Mouse (Mus musculus) heart, embryonic 14.5 days (tissue): ENCODE measurements around the gene Ints11. TPM values are rescaled to one million over a fixed set of nuclear protein-coding genes. Genes with fewer than 3 reads are reported as not detected.
A peak's percentile ranks its signal among the peaks of the same experiment; 100 is the strongest.

Source experiments
- ATAC-seq: fragments of 200-750 bp; cut with Nextera tagmentation; 2 replicates; pipeline ENCODE4 v1.8.0; 2017; ENCODE audit warnings: low read depth, moderate TSS enrichment; ENCODE audit not compliant: insufficient number of reproducible peaks, insufficient read depth, low FRiP score
- H3K27ac ChIP-seq, 2 experiments: fragments of 200-500 bp in 1 of 2; fragments of 300-500 bp in 1 of 2; sonication (generic) in 1 of 2; replicated peaks in 1 of 2; 2 replicates each; pipeline ENCODE4 v1.5.1; 2012 to 2014; ENCODE audit warnings: low read depth in 2 of 2, low read length in 2 of 2, control low read depth in 1 of 2, mild to moderate bottlenecking in 1 of 2, mixed read lengths in 1 of 2; ENCODE audit not compliant: control insufficient read depth in 1 of 2, insufficient read depth in 1 of 2
- H3K27me3 ChIP-seq: fragments of 300-500 bp; sonication (generic); 2 replicates; pipeline ENCODE4 v1.6.1; 2014; ENCODE audit warnings: mild to moderate bottlenecking, low read length, control low read depth; ENCODE audit not compliant: control insufficient read depth, insufficient read depth
- H3K36me3 ChIP-seq: fragments of 300-500 bp; sonication (generic); 2 replicates; pipeline ENCODE4 v1.6.1; 2014; ENCODE audit warnings: mild to moderate bottlenecking, control low read depth, low read length, mixed read lengths; ENCODE audit not compliant: control insufficient read depth, insufficient read depth
- H3K4me1 ChIP-seq, 2 experiments: fragments of 200-500 bp in 1 of 2; fragments of 300-500 bp in 1 of 2; sonication (generic) in 1 of 2; 2 replicates each; pipeline ENCODE4 v1.6.1; 2012 to 2014; ENCODE audit warnings: low read length in 2 of 2, control low read depth in 1 of 2, mixed read lengths in 1 of 2; ENCODE audit not compliant: control insufficient read depth in 2 of 2, insufficient read depth in 2 of 2
- H3K4me2 ChIP-seq: fragments of 300-500 bp; sonication (generic); 2 replicates; pipeline ENCODE4 v1.6.1; 2014; ENCODE audit warnings: mild to moderate bottlenecking, low read length
- H3K4me3 ChIP-seq, 2 experiments: fragments of 200-500 bp in 1 of 2; fragments of 300-500 bp in 1 of 2; sonication (generic) in 1 of 2; 2 replicates each; pipeline ENCODE4 v1.5.1; 2012 to 2014; ENCODE audit warnings: low read length in 2 of 2, mild to moderate bottlenecking in 2 of 2, control low read depth in 1 of 2, low read depth in 1 of 2, moderate library complexity in 1 of 2; ENCODE audit not compliant: control insufficient read depth in 1 of 2, insufficient read depth in 1 of 2
- H3K9ac ChIP-seq: fragments of 300-500 bp; sonication (generic); 2 replicates; pipeline ENCODE4 v1.6.1; 2014; ENCODE audit warnings: mild to moderate bottlenecking, low read length
- H3K9me3 ChIP-seq: fragments of 300-500 bp; sonication (generic); 2 replicates; pipeline ENCODE4 v1.6.1; 2016; ENCODE audit warnings: low read length, control low read depth; ENCODE audit not compliant: control insufficient read depth
- WGBS: fragments of 180-500 bp; shearing (Covaris S2); extraction: QIAGEN DNeasy Blood & Tissue Kit; methylation state at CpG from one replicate; pipeline ENCODE4 v1.1.7; 2014; 5-methylcytosine and 5-hydroxymethylcytosine counted together
- polyA plus RNA-seq: library from polyadenylated mRNA; unstranded; fragments of >200 nt; fragmentation: Nextera tagmentation; extraction: Ambion mirVana; gene quantifications from 2 replicates; pipeline ENCODE4 v1.2.1, GENCODE M21; 2014

The Ints11 gene
- polyA plus RNA-seq, 1 experiment from 2014 or later, result 38.5 TPM

DNA sequence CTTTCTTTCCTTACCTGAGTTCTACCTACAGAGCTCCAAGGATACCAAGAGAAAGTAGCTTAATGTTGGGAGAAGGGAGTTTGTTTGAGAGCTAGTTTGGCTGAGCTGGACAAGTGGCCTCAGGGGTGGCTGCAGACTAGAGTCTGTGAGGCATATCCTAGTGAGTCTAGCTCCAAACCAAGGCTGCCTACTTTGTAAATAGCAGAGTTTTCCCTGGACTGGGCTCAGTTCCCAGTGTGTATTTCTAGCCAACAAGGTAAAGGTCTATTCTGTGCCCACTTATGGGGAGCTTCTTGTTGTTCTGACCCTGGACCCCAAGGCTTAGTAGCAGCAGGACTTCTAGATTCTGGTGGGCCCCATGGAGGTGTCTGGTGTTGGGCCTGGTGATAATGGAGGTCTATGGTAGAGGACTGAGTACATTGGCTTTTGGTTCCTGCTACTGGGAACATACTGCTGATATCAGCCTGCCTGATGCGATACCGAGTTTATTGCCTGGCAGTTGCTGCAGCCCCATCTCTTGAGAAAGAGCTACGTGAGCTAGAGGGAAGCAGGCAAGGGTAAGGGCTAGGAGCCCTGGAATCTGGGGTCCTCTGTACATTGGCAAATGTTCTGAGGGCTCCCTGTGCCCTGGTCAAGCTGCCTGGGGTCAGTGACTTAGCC, 19.4 kb upstream of the Ints11 start:
- H3K4me3 ChIP-seq, result no peak overlapping the region
- ATAC-seq, result no peak
- H3K27me3 ChIP-seq, result no peaks in the 10 kb centered on the region
- H3K4me1 ChIP-seq, result peaks cover 12 to 19% of the 10 kb centered on the region in 2 experiments
- H3K9ac ChIP-seq, result no peak overlapping the region
- peaks cover 18% of the 10 kb centered on the region for H3K36me3 ChIP-seq
- no peaks in the 10 kb centered on the region for H3K9me3 ChIP-seq
- H3K27ac ChIP-seq, result no peak overlapping the region
- WGBS, result 88% methylated on average over 3 of the region's 3 CpGs
- no peak overlapping the region for H3K4me2 ChIP-seq

DNA sequence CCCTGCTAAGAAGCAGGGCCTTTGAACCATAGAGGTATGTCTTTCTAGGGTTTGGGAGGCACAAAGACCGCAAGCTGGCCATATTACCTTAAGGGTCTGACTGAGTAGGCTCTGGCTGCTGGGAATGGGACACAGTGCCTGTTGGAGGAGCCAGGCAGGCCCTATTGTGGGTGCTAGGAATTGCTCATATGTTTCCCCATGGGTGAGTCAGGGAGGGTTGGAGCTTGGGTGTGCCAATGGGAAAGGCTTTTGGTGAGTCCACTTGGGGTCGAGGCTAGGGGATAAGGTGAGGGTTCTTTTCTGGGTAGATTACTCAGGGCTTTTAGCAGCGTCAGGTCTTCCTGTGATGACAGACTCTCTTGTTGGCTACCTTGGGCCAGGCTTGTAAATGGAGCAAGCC, 18.0 kb upstream of the Ints11 start:
- H3K27me3 ChIP-seq, result no peaks in the 10 kb centered on the region
- H3K4me3 ChIP-seq, result no peak overlapping the region
- 87% methylated on average over 3 of the region's 3 CpGs for WGBS
- no peak overlapping the region for H3K27ac ChIP-seq
- H3K9ac ChIP-seq, result no peak overlapping the region
- no peak overlapping the region for H3K4me2 ChIP-seq
- ATAC-seq, result no peak
- H3K36me3 ChIP-seq, result peaks cover 33% of the 10 kb centered on the region
- H3K4me1 ChIP-seq, result peaks cover 12 to 18% of the 10 kb centered on the region in 2 experiments
- no peaks in the 10 kb centered on the region for H3K9me3 ChIP-seq

DNA sequence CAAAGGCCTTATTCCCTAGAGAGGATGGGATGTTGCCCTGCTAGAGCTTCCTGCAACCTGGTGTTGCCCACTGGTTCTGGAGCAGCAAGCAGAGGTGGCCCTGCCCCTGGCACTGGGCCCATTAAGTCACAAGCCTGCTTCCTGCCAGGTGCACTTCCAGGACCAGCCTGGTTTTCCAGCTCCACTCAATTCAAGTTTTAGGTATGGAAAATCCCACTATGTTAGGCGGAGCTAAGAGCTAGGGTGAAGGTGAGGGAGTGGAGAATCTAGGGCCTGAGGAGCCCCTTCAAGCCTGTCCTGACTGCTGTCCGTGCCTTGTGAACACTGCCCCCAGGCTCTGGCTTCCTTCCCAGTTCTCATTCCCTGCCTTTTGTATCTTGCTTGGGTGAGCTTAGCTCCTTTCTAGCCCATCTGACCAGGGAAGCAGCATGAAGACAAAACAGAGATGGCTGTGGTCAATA, 17.4 kb upstream of the Ints11 start:
- Histone ChIP-seq H3K9ac (no peak overlapping the region; the same call in 1 of the 2 replicates), H3K36me3 (peaks cover 39% of the 10 kb centered on the region), H3K4me1 (peaks cover 7 to 16% of the 10 kb centered on the region in 2 experiments), H3K27me3 (no peaks in the 10 kb centered on the region), H3K27ac (no peak overlapping the region), H3K9me3 (no peaks in the 10 kb centered on the region), H3K4me2 (no peak overlapping the region), H3K4me3 (no peak overlapping the region)
- no peak for ATAC-seq
- WGBS, result 51% methylated on average over 2 of the region's 2 CpGs

DNA sequence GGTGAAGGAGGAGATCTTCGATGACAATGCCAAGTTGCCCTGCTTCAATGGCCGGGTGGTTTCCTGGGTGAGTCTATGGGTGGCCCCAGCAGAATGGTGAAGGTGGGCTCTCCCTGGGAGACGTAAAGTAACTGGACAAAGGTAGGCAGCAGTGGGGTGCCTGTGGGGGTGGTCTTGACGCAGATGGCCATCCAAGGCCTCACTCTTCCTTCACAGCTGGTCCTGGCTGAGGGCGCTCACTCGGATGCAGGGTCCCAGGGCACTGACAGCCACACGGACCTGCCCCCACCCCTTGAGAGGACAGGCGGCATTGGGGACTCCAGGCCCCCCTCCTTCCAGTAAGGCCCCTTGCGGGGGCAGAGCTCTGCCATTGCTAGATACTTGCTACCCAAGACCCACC, 15.9 kb upstream of the Ints11 start:
- peaks cover 49% of the 10 kb centered on the region for H3K36me3 ChIP-seq

DNA sequence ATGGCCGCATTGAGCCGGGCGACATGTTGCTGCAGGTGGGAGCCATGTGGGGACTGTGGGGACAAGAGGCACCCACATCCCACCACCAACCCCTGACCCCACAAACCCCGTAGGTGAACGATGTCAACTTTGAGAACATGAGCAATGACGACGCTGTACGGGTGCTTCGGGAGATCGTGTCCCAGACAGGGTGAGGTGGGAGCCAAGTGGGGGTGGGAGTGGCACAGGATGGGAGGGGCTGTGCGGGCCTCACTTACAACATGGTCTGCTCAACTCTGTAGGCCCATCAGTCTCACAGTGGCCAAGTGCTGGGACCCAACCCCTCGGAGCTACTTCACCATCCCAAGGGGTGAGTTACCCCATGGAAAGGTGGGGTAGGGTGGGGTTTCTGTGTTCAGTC, 14.4 kb upstream of the Ints11 start:
- WGBS, result 92% methylated on average over 12 of the region's 12 CpGs
- Histone ChIP-seq H3K27me3 (no peaks in the 10 kb centered on the region), H3K9me3 (no peaks in the 10 kb centered on the region), H3K4me1 (no peaks in the 10 kb centered on the region), H3K4me2 (no peak overlapping the region), H3K4me3 (no peak overlapping the region), H3K9ac (no peak overlapping the region), H3K36me3 (peaks cover 54% of the 10 kb centered on the region), H3K27ac (no peak overlapping the region)
- no peak for ATAC-seq

More for the DNA sequence above, 15.9 kb upstream of the Ints11 start:
- H3K27ac ChIP-seq, result no peak overlapping the region
- H3K9ac ChIP-seq, result no peak overlapping the region
- H3K9me3 ChIP-seq, result no peaks in the 10 kb centered on the region
- H3K4me2 ChIP-seq, result no peak overlapping the region
- H3K27me3 ChIP-seq, result no peaks in the 10 kb centered on the region
- H3K4me3 ChIP-seq, result no peak overlapping the region
- H3K4me1 ChIP-seq, result peaks cover 4 to 9% of the 10 kb centered on the region in 2 experiments
- ATAC-seq, result no peak
- WGBS, result 89% methylated on average over 9 of the region's 9 CpGs

DNA sequence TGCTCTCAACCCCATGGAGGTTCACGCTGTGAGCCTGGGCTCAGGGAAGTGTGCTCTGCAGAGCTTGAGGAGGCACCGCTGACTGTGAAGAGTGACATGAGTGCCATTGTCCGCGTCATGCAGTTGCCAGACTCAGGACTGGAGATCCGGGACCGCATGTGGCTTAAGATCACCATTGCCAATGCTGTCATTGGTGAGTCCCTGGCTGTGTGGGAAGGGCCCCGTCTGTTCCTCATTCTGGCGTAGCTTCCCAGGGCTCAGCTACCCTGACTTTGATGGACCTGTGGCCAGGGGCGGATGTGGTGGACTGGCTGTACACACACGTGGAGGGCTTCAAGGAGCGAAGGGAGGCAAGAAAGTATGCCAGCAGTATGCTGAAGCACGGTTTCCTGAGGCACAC, 13.3 kb upstream of the Ints11 start:
- no peak for ATAC-seq
- Histone ChIP-seq H3K4me2 (no peak overlapping the region), H3K4me1 (no peaks in the 10 kb centered on the region), H3K4me3 (no peak overlapping the region), H3K27ac (no peak overlapping the region), H3K9me3 (no peaks in the 10 kb centered on the region), H3K27me3 (no peaks in the 10 kb centered on the region), H3K9ac (no peak overlapping the region), H3K36me3 (peaks cover 63% of the 10 kb centered on the region)
- WGBS, result 89% methylated on average over 12 of the region's 12 CpGs

DNA sequence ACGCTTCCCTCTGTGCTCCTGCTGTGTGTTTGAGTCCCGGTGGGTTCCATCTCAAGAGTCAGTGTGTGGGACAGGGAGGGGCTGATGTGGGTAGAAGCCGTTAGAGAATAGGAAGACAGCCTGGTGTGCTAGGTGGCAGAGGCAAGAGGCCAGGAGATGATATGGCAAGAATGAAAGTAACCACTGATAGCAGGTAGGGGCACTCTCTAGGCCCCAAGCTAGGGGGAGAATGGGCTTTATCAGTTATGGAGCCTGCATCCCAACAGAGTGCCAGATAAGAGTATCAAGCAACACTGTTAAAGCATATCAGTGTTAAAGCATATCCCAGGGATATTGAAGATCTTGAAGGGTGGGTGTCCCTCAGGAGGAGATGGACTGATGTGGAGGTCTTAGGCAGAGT, 12.5 kb upstream of the Ints11 start:
- WGBS, result 69% methylated on average over 3 of the region's 3 CpGs
- H3K27ac ChIP-seq, result no peak overlapping the region
- no peak overlapping the region for H3K4me2 ChIP-seq
- H3K4me3 ChIP-seq, result no peak overlapping the region
- no peak overlapping the region for H3K9ac ChIP-seq
- H3K27me3 ChIP-seq, result no peaks in the 10 kb centered on the region
- H3K36me3 ChIP-seq, result peaks cover 66% of the 10 kb centered on the region
- no peaks in the 10 kb centered on the region for H3K9me3 ChIP-seq
- no peaks in the 10 kb centered on the region for H3K4me1 ChIP-seq
- ATAC-seq, result no peak

DNA sequence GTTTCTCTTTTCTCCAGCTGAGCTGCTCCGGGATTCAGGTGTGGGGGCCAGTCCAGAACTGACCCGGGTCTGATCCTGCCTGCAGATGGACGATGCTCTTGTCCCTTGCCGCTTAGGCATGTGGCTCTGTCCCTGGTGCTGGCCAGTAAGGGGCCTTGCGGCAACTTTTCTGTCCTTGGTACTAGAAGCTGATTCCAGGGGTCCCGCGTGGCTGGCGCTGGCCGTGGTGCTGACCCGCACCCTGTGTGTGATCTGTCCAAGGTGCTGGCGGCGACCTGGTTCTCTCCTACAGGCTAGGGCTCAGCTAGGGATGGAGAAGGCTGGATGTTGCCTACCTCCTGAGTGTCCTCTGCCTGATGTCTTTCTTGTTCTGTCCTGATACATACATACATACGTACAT, 10.0 kb upstream of the Ints11 start:
- Histone ChIP-seq H3K4me2 (no peak overlapping the region), H3K9me3 (no peaks in the 10 kb centered on the region), H3K4me1 (no peaks in the 10 kb centered on the region), H3K36me3 (peaks cover 53% of the 10 kb centered on the region), H3K27ac (no peak overlapping the region), H3K4me3 (no peak overlapping the region), H3K27me3 (no peaks in the 10 kb centered on the region), H3K9ac (no peak overlapping the region)
- peak; percentile 24; the same call in 1 of the 2 replicates for ATAC-seq
- WGBS, result 17% methylated on average over 13 of the region's 13 CpGs
